Mouse (Mus musculus) kidney, postnatal 0 days (tissue): ENCODE data around the gene Nipsnap1. TPM values are rescaled to one million over a fixed set of nuclear protein-coding genes. Genes with fewer than 3 reads are reported as not detected.

Experiments used
- ATAC-seq: fragments of 200-750 bp; cut with Nextera tagmentation; replicated peaks from 2 replicates; pipeline ENCODE4 v1.8.0; 2017; ENCODE audit warnings: low read depth, moderate number of reproducible peaks, moderate TSS enrichment, moderate library complexity; ENCODE audit not compliant: low FRiP score
- DNase-seq: peaks from one replicate; pipeline ENCODE4 v3.0.0-alpha.2; 2016; ENCODE audit warnings: low spot score
- H3K27ac ChIP-seq: fragments of 300-500 bp; sonication (generic); 2 replicates; pipeline ENCODE4 v1.5.1; 2014; ENCODE audit warnings: mild to moderate bottlenecking
- H3K27me3 ChIP-seq: fragments of 300-500 bp; sonication (generic); 2 replicates; pipeline ENCODE4 v1.6.1; 2014; ENCODE audit warnings: low read length, mixed read lengths; ENCODE audit not compliant: insufficient read depth
- H3K36me3 ChIP-seq: fragments of 300-500 bp; sonication (generic); 2 replicates; pipeline ENCODE4 v1.6.1; 2014; ENCODE audit warnings: low read length, mixed read lengths; ENCODE audit not compliant: insufficient read depth
- H3K4me1 ChIP-seq: fragments of 300-500 bp; sonication (generic); replicated peaks from 2 replicates; pipeline ENCODE4 v1.6.1; 2014; ENCODE audit warnings: antibody characterized with exemption, low read length, mixed read lengths; ENCODE audit not compliant: insufficient read depth
- H3K4me2 ChIP-seq: fragments of 300-500 bp; sonication (generic); 2 replicates; pipeline ENCODE4 v1.6.1; 2014; ENCODE audit warnings: mild to moderate bottlenecking, low read length, moderate library complexity, mixed read lengths
- H3K4me3 ChIP-seq: fragments of 300-500 bp; sonication (generic); replicated peaks from 2 replicates; pipeline ENCODE4 v1.5.1; 2014; ENCODE audit warnings: low read depth, low read length
- H3K9ac ChIP-seq: fragments of 300-500 bp; sonication (generic); 2 replicates; pipeline ENCODE4 v1.6.1; 2014; ENCODE audit warnings: low read depth, low read length
- H3K9me3 ChIP-seq: fragments of 300-500 bp; sonication (generic); replicated peaks from 2 replicates; pipeline ENCODE4 v1.6.1; 2016; ENCODE audit warnings: low read length, inconsistent platforms, mixed read lengths
- CTCF ChIP-seq: IDR thresholded peaks from 2 replicates; pipeline ENCODE4 v1.5.1; 2016; ENCODE audit warnings: antibody characterized with exemption, low read depth, mild to moderate bottlenecking, moderate library complexity
- WGBS: fragments of 180-500 bp; shearing (Covaris S2); extraction: QIAGEN DNeasy Blood & Tissue Kit; methylation state at CpG from one replicate; pipeline ENCODE4 v1.1.7; 2014; 5-methylcytosine and 5-hydroxymethylcytosine counted together
- polyA plus RNA-seq: library from polyadenylated mRNA; unstranded; fragments of >200 nt; fragmentation: Nextera tagmentation; extraction: Ambion mirVana; gene quantifications from 2 replicates; pipeline ENCODE4 v1.2.1, GENCODE M21; 2015

The Nipsnap1 gene
- polyA plus RNA-seq, 1 experiment from 2014 or later = 82.0 TPM

DNA sequence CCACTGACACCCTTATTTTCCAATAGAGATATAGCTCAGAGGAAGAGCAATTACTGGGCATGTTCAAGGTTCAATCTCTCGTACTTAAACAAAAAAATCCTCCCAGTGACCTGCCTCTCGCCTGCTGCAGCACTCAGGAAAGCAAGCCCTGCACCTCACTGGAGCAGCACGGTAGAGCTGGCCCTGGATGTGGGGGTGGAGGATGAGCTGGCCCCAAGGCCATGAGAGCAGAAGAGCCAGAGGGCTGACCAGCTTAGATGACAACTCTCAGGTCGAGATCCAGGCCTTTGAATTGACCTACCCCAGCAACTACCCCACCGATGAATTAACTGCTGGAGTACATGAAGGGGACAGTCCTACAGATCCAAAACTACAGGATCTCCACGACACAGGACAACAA lies 38.3 kb upstream of the Nipsnap1 start:
- H3K4me1 ChIP-seq = no peaks in the 10 kb centered on the region
- no peak overlapping the region for H3K27ac ChIP-seq
- TF ChIP-seq CTCF = no peak
- WGBS = 69% methylated on average over 6 of the region's 6 CpGs
- H3K9ac ChIP-seq = no peak overlapping the region
- no peak overlapping the region for H3K4me2 ChIP-seq
- H3K36me3 ChIP-seq = no peaks in the 10 kb centered on the region
- DNase-seq (no peak), ATAC-seq (no peak)
- H3K9me3 ChIP-seq = no peaks in the 10 kb centered on the region
- no peak overlapping the region for H3K4me3 ChIP-seq
- H3K27me3 ChIP-seq = no peaks in the 10 kb centered on the region

DNA sequence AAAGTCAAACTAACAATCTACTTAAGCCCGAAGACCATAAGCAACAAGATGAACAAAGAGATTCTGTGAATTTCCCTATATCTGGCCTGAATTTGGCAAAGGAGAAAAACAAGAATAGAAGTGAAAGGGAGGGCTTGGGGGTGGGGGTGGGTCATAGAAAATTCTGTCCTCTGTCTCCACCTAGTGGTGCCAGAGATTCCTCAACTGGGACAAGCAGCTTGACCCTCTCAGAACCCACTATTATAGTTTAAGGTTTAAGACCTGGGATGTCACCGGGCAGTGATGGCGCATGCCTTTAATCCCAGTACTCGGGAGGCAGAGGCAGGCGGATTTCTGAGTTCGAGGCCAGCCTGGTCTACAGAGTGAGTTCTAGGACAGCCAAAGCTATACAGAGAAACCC lies 37.0 kb upstream of the Nipsnap1 start:
- H3K27me3 ChIP-seq = no peaks in the 10 kb centered on the region

DNA sequence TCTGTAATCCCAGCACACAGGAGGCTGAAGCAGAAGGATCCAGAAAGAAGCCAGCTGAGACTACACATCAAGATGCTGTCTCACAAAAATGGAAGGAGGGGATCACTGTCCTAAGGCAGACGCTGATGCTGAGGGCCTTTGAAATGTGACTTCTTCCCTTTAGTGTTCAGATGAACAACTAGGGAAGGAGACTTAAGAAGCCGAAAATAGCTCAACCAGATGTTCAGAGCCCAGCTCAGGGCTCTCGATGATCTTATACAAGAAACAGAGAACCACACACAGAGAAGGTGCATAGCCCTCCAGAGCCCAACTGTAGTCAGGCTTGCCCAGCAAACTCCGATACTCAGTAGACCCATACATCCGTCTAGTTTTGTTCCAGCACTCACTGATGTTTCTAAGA lies 36.4 kb upstream of the Nipsnap1 start:
- ATAC-seq (no peak), DNase-seq (no peak)
- TF ChIP-seq CTCF = no peak
- no peaks in the 10 kb centered on the region for H3K9me3 ChIP-seq
- WGBS = 63% methylated on average over 5 of the region's 5 CpGs
- H3K9ac ChIP-seq = no peak overlapping the region
- H3K4me3 ChIP-seq = no peak overlapping the region
- no peaks in the 10 kb centered on the region for H3K27me3 ChIP-seq
- H3K4me2 ChIP-seq = no peak overlapping the region
- H3K4me1 ChIP-seq = no peaks in the 10 kb centered on the region
- no peaks in the 10 kb centered on the region for H3K36me3 ChIP-seq
- H3K27ac ChIP-seq = no peak overlapping the region

More for the DNA sequence above, 37.0 kb upstream of the Nipsnap1 start:
- no peaks in the 10 kb centered on the region for H3K36me3 ChIP-seq
- no peak overlapping the region for H3K4me2 ChIP-seq
- no peak overlapping the region for H3K4me3 ChIP-seq
- peak; percentile 75 for TF ChIP-seq CTCF
- DNase-seq = peak; percentile 73
- ATAC-seq = no peak
- no peak overlapping the region for H3K9ac ChIP-seq
- WGBS = 60% methylated on average over 6 of the region's 6 CpGs
- no peaks in the 10 kb centered on the region for H3K4me1 ChIP-seq
- no peaks in the 10 kb centered on the region for H3K9me3 ChIP-seq
- no peak overlapping the region for H3K27ac ChIP-seq

DNA sequence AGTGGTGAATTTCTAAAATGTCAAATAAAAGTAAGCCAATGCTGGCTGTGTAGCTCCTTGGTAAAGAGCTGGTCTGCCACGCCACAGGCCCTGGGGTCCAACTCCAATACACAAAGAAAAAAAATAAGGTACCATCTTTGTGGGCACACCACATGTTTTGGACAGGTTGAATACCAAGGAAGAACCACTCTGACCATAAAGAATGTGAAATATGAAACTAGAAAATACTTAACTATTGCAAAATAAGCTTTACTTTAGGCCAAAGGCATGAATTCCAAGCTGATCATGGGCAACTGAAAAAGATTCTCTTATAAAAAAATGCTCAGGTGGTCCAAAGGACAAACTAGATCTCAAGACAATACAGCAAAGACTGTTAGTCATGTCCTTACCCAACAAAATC lies 35.5 kb upstream of the Nipsnap1 start:
- no peak for ATAC-seq
- no peaks in the 10 kb centered on the region for H3K27me3 ChIP-seq
- WGBS = 82% methylated on average over 1 of the region's 1 CpGs
- TF ChIP-seq CTCF = no peak
- no peak overlapping the region for H3K27ac ChIP-seq
- H3K4me1 ChIP-seq = no peaks in the 10 kb centered on the region
- H3K9me3 ChIP-seq = no peaks in the 10 kb centered on the region
- H3K36me3 ChIP-seq = no peaks in the 10 kb centered on the region
- no peak overlapping the region for H3K4me3 ChIP-seq
- no peak overlapping the region for H3K9ac ChIP-seq
- DNase-seq = no peak
- H3K4me2 ChIP-seq = no peak overlapping the region

DNA sequence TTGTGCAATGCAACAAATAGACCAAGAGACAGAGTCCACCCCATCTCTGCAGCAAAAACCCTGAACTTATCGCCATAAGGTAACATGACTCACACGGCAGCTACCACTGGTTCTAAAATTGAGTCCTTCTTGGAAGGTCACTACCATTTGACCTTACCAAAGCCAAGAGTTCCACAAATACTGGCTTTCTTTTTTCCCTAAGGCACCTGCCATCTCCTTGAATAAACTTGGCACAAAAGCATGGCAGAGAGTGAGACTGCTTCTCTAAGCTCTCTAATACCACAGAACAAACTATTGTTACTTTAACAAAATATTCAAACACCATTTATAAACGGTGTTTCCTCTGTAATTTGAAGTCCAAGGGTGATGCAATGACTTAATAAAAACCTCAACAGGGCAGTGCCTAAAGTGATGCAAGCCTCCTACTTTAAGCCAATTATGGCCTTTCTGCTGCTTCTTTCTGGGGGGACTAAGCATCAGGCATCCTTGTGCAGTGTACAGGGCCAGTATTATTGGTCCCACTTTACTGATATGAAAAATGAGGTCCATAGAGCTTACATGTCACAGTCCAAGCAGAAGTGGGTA lies 32.7 kb upstream of the Nipsnap1 start:
- ATAC-seq (no peak), DNase-seq (no peak)
- no peaks in the 10 kb centered on the region for H3K36me3 ChIP-seq
- no peak overlapping the region for H3K9ac ChIP-seq
- no peaks in the 10 kb centered on the region for H3K4me1 ChIP-seq
- no peak for TF ChIP-seq CTCF
- H3K27ac ChIP-seq = no peak overlapping the region
- H3K27me3 ChIP-seq = no peaks in the 10 kb centered on the region
- H3K4me2 ChIP-seq = no peak overlapping the region
- WGBS = 78% methylated on average over 3 of the region's 3 CpGs
- no peak overlapping the region for H3K4me3 ChIP-seq
- H3K9me3 ChIP-seq = no peaks in the 10 kb centered on the region

DNA sequence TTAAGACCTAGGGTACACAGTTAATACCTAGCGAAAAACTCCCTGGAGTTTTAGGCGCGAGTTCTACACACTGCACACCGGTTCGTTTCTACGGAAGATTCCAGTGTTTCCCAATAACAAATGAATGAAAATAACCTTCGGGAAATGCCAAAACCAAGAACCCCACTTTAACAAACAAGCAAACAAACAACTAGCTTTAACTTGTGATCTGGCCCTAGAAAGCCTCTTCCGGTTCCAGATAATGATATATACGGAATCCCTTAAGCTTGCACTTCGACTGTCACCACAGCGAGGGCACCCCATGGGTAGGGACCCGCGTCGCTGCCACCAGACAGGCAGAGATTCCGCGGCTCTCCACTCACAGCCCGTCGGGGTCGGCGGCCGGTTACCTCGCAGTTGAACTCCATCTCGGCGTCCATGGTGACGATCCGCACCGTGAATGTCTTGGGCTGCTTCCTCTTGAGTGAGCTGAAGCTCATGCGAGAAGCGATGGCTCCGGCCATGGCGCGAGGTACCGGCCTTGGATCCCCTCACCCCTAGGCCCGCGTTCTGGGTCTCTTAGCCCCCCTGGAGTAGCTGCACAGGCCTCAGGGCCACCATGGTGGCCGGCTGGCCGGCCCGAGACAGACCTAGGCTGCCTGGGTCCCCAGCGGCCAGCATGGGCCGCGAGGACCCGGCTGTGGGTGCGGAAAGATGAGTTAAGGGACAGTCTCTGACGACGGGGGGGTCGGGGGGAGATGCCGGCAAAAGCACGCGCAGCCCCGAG lies 25.1 kb upstream of the Nipsnap1 start:
- H3K9ac ChIP-seq = peak overlapping the region; percentile 95
- H3K4me3 ChIP-seq = peak overlapping the region; percentile 97
- H3K4me1 ChIP-seq = no peaks in the 10 kb centered on the region
- no peaks in the 10 kb centered on the region for H3K27me3 ChIP-seq
- peak overlapping the region; percentile 78 for H3K4me2 ChIP-seq
- H3K27ac ChIP-seq = peak overlapping the region; percentile 87
- H3K9me3 ChIP-seq = no peaks in the 10 kb centered on the region
- H3K36me3 ChIP-seq = no peaks in the 10 kb centered on the region
- DNase-seq (peak; percentile 48), ATAC-seq (peak; percentile 42)
- WGBS = under 1% methylated on average over 50 of the region's 50 CpGs
- no peak for TF ChIP-seq CTCF
